Mouse (Mus musculus) MN1 (cell line): Measurements from ENCODE around the gene Bcl7b.

Source experiments
- DNase-seq: peaks from one replicate; pipeline ENCODE4 v3.0.0-alpha.2; 2016; ENCODE audit warnings: low spot score

Gene Bcl7b

DNA sequence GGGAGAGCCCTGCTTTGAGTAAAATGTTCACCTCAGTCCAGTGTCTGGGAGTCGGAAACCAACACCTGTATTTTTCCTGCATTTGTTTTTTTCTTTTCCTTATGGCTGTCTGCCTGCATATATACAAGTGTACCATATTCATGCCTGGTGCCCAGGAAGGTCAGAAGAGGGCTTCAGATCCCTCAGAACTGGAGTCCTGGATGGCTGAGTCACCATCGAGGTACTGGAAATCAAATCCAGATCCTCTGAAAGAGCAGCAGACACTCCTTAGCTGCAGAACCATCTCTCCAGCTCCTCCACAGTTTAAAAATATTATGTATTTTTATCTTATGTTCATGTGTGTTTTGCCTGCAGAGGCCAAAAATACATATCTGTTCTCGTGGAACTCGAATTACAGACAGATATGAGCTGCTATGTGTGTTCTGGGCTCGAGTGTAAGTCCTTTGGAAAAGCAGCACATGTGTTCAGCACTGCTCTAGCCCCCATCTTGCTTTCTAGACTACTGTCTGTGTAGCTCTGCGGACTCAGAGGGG lies 3.7 kb downstream of the Bcl7b start:
- peak; percentile 51 for DNase-seq

GRCm38 (mm10) chr5:135172986-135173385 lies 4.9 kb downstream of the Bcl7b start:
- no peak for DNase-seq

GRCm38 (mm10) chr5:135175086-135175485 lies 7.0 kb downstream of the Bcl7b start:
- no peak for DNase-seq

- no peak for DNase-seq
Measured at GRCm38 (mm10) chr5:135178523-135178922, 10.4 kb downstream of the Bcl7b start.

GRCm38 (mm10) chr5:135178996-135179395 lies 10.9 kb downstream of the Bcl7b start:
- DNase-seq: no peak

DNA sequence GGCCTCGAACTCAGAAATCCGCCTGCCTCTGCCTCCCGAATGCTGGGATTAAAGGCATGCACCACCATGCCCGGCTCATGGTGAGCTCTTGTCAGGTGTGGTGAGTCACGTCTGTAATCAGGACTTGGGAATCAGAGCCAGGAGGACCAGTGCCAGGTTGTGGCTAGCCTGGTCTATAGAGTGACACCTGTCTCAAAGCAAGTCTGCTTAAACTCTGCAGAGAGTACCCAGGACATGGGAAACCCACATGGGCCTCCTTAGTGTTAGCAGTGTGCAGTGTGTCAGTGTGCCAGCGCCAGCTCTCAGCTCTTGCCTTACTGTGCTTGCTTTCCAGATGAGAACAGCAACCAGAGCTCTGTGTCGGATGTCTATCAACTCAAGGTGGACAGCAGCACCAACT lies 11.5 kb downstream of the Bcl7b start:
- no peak for DNase-seq

GRCm38 (mm10) chr5:135180796-135181195 lies 12.7 kb downstream of the Bcl7b start:
- no peak for DNase-seq

DNA sequence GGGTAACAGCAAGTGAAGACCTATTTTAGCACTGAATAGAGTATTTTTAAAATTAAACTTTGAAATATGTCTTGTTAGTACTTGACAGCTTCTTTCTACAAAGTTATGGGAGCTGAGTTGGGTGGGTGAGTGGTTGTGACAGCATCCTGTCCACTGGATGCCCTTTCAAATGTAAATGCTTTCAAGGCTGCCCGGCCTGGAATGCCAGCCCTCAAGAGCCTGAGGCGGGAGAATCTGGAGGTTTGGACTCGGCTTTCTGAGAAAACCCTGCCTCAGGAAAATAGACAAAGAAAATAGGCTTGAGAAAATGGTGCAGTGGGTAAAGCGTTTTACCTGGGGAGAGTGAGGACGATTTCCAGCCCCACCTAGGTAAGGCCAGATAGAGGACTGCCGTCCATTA lies 13.7 kb downstream of the Bcl7b start:
- no peak for DNase-seq

DNA sequence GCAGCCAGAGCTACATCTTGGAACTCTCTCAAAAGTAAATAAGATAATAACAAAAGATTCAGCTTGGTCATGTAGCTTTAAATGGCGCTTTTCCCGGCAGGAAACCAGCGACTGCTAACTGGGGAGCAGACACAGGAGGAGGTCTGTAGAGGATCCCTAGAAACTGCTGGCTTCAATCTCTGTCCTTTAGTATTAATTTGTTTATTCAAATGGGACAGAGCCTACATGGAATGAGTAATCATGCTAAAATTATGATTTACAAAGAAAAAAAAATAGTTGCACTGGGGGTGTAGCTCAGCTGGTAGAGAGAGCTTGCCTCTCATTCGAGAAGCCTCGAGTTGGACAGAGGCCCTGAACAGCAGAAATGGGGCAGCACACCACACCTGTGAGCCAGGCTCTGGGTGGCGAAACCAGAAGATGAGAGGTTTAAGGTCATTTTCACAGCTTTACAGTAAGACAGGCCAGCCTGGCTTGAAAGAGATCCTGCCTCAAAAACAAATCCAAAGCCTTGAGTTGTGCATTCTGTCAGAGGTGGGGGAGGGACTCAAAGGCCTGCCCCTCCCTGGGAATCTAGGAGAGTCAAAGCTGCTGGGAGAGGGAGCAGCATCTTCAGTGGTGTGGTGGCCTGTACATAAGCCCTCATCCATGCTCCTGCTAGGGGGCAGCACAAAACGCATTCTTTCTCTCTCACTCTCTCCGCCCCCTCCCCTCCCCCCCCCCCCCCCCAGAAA lies 15.2 kb downstream of the Bcl7b start:
- DNase-seq: no peak

DNA sequence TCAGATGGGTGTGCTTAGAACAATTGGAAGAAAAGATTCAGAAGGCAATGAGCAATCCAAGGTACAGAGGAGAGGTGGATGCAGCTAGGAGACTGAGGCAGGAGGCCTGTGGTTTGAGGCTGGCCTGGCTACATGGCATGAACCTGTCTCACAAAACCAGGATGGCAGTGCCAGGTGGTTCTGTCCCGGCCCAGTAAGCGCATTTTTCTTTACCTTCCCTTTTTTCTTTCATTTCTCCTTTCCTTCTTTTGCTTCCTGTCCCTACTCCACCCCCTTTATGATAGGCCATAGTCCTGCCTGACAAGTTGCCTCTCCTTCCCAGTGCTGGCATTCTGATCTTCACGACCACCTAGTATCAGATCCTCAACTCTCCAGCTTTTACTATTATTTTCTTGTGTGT lies 16.9 kb downstream of the Bcl7b start:
- no peak for DNase-seq

GRCm38 (mm10) chr5:135185596-135185995 lies 17.5 kb downstream of the Bcl7b start:
- DNase-seq: peak; percentile 62

DNA sequence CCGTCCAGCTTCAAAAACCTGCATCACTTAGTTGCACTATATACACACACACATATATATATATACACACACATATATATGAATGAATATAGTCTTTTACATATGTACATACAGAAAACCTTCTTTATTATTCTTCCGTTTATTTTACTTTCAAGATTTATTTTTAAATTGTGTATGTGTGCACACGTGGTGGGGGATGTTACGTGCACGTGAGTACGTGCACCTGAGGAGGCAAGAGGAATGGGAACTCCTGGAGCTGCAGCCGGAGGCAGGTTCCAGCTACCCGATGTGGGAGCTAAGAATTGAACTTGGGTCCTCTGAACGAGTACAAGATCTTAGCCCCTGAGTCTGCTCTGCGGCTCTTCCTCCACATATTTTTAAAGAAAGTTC lies 18.1 kb downstream of the Bcl7b start:
- DNase-seq: no peak

DNA sequence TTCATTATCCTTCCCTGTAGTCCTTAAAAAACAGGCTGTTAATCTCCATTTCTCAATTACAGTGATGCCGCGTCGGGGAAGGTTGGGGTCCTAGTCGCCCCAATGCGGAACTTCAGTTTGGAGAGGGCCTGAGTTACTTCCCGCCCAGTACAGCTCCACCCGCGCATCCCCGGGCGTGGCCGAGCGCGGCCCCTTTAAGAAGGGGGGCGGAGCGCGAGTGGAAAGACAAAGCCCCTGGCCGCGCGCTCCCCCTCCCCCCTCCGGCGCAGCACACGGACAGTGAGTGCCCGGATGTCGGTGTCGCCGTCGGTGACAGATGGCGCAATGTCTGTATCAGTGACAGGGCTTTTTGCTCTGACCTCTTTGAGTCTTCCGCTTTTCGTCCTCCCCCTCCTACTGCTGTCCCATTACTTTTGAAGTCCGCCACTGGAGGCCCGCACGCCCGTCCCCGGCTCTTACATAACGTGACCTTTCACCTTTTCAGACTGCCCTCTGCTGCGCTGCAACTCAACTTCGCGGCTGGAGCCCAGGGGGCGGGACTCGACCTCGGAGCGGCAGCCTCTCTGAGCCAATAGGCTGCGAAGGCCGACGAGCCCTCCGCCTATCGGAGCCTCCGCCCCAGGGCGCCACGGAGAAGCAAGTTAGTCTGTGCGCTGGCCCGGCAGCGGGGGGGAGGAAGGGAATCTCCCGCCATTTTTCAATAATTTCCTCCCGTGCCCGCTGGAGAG lies 18.7 kb downstream of the Bcl7b start, which contains the start of gene Baz1b:
Gene Baz1b (plus strand): TSS at position 644 of the 728 bp plus-strand sequence.
- DNase-seq: peak; percentile 100

- no peak for DNase-seq
Measured at GRCm38 (mm10) chr5:135187349-135188213, 19.5 kb downstream of the Bcl7b start.

DNA sequence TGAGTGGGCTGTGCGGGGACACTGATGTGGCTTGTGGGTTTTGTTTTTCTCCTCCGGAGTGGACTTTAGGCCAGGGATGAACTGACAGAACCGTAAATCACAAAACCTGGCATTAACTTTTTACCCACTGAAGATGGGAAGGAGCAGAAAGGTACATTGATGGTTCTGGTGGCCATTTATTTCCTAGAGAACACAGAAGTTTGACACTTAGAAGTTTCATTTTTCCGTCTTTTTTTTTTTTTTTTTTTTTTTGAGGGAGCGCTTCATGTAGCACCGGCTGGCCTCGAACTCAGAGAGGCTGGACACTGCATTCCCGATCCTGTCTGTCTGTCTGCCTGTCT lies 20.1 kb downstream of the Bcl7b start:
- DNase-seq: no peak

- no peak for DNase-seq
Measured at GRCm38 (mm10) chr5:135189281-135190022, 21.4 kb downstream of the Bcl7b start.

- peak; percentile 79 for DNase-seq
Measured at GRCm38 (mm10) chr5:135191620-135192019, 23.5 kb downstream of the Bcl7b start.

- DNase-seq: peak; percentile 81
Measured at GRCm38 (mm10) chr5:135192431-135192830, 24.3 kb downstream of the Bcl7b start.

DNA sequence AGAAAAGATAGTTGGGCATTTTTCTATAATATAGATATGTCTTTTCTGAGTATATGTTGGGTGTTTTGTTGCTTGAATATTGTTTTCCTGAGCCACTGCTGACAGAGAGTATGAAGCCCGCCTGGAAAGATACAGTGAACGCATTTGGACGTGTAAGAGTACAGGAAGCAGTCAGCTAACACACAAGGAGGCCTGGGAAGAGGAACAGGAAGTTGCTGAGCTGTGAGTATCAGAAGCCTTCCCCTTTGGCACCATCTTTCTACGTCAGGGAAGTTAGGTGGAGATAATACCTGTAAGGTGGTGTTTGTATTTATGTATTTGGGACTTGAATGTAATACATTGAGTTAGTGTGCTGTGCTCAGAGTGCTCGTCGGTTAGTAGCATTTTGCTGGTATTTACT lies 28.3 kb downstream of the Bcl7b start:
- DNase-seq: no peak

- DNase-seq: no peak
Measured at GRCm38 (mm10) chr5:135202763-135203162, 34.7 kb downstream of the Bcl7b start.

- DNase-seq: no peak
Measured at GRCm38 (mm10) chr5:135208197-135208596, 40.1 kb downstream of the Bcl7b start.

DNA sequence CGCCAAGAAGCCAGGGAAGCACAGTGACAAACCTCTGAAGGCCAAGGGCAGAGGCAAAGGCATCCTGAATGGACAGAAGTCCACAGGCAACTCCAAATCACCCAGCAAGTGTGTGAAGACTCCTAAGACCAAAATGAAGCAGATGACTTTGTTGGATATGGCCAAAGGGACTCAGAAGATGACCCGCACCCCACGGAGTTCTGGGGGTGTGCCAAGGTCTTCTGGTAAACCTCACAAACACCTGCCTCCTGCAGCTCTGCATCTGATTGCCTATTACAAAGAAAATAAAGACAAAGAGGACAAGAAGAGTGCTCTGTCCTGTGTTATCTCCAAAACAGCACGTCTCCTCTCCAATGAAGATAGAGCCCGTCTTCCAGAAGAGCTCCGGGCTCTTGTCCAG lies 48.8 kb downstream of the Bcl7b start:
- peak; percentile 30 for DNase-seq
